Mouse (Mus musculus): ENCODE measurements around the gene Gfpt2.

DNA sequence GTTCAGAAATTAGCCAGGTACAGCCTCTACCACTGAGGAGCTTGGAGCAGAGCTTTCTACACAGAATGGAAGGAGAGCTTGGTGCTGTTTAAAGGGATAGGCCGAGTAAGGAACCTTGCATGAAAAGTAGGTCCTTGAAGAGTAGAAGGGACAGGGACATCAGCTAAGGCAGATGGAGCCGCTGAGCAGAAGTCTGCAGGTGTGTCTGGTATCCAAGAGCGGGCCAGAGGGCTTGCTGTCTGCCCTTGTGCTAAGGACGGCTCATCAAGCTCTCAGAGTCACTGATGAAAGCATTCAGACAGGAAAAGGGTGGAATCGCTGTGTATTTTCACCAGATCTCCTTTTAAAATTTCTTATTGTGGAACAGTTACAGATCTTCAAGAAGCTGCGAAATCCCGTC, 56.4 kb downstream of the Gfpt2 start:
- TF ChIP-seq USF1 (IDR thresholded peaks at IDR 0.05; ENCODE audit: low read depth, low read length), result no peak
- no peak for TF ChIP-seq KAT2A (IDR thresholded peaks at IDR 0.05; ENCODE audit: insufficient replicate concordance, low read length)
- TF ChIP-seq HCFC1 (IDR thresholded peaks at IDR 0.05; ENCODE audit: low read depth, low read length), result no peak

Measured in CH12.LX (cell line).